Comparison of ENCODE assay signal across 9 mouse cellular contexts in the genomic region with DNA sequence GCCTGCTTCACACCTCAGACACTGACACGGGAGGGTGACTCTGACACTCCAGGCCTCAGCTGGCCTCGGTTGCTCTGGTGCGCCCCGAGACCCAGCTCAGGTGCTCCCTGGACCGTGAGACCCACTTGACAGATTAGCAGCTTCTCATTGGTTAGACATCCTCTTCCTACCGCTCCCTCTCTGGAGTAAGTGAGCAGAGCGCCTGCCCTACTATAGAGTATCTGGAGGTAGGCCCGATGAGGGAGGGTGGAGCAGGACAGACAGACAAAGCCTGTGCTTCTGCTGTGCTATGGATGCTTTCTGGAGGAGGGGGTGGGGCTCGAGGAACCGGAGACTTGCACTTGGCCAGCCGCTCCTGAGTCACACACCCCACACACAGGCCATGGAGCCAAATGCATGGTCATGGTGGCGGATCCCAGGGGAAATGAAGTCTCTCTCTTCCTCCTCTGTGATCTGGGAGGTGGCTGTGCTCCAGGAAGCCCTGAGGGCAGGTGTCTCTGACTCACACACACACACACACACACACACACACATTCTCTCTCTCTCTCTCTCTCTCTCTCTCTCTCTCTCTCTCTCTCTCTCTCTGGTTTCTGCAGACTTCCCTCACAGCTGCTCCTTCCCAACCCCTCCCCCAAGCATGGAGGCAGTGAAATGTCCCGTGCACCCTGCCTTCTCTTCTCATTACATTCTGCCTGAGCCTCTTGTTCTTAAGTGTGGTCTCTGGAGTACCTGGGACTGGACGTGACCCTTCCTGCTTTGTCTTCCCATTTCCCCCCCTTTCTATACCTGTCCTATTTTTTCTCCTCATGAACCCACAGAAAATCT. TPM values are rescaled to one million over a fixed set of nuclear protein-coding genes. Genes with fewer than 3 reads are reported as not detected.
DNase-seq lines count a peak whose midpoint lies in the region; ATAC-seq and TF ChIP-seq lines count a peak whose summit lies in the region.
"Had no signal": no experiment of that assay in that cellular context is flagged by ENCODE, and none has a peak within 500 bp of the region (broad histone marks: within the 10 kb centered on the region; RNA-seq: fewer than 3 reads in every experiment).

No protein-coding gene starts in this region.

- no peak for TF ChIP-seq CTCF in forebrain, postnatal 0 days (IDR thresholded peaks at IDR 0.05; ENCODE audit: low read depth)

- WGBS in forebrain, embryonic 10.5 days, result 75% methylated on average over 14 of the region's 14 CpGs
- 72% methylated on average over 14 of the region's 14 CpGs for WGBS in forebrain, postnatal 0 days
- WGBS in intestine, embryonic 15.5 days, result 61% methylated on average over 14 of the region's 14 CpGs
- WGBS in forebrain, embryonic 11.5 days, result 77% methylated on average over 14 of the region's 14 CpGs

- 0 out of 2 replicates have a peak, but pooled peaks cover 3% of the 10 kb centered on the region for H3K27me3 ChIP-seq in forebrain, embryonic 10.5 days (ENCODE audit: poor library complexity, severe bottlenecking)
- no peaks in the 10 kb centered on the region for H3K27me3 ChIP-seq in forebrain, postnatal 0 days (ENCODE audit: insufficient read depth, low read length)
- H3K27me3 ChIP-seq in intestine, embryonic 15.5 days (replicated peaks), result no peaks in the 10 kb centered on the region
- no peaks in the 10 kb centered on the region for H3K27me3 ChIP-seq in forebrain, embryonic 11.5 days (ENCODE audit: control insufficient read depth, insufficient read depth, low read length)

- 0 out of 2 replicates have a peak overlapping the region, but pooled peaks have one; percentile 22 for H3K27ac ChIP-seq in forebrain, embryonic 10.5 days
- H3K27ac ChIP-seq in forebrain, postnatal 0 days (ENCODE audit: low read depth, low read length), result no peak overlapping the region
- no peak overlapping the region for H3K27ac ChIP-seq in intestine, embryonic 15.5 days
- no peak overlapping the region for H3K27ac ChIP-seq in forebrain, embryonic 11.5 days (ENCODE audit: low read depth, low read length)

- ATAC-seq in forebrain, postnatal 0 days, result no peak
- ATAC-seq in intestine, embryonic 15.5 days, result peak; percentile 46
- ATAC-seq in forebrain, embryonic 11.5 days (replicated peaks; ENCODE audit: low FRiP score), result no peak

- H3K4me2 ChIP-seq in forebrain, postnatal 0 days (ENCODE audit: low read depth), result no peak overlapping the region
- no peak overlapping the region for H3K4me2 ChIP-seq in intestine, embryonic 15.5 days (replicated peaks)
- H3K4me2 ChIP-seq in forebrain, embryonic 11.5 days (ENCODE audit: low read depth, low read length, severe bottlenecking), result no peak overlapping the region

- no peaks in the 10 kb centered on the region for H3K36me3 ChIP-seq in forebrain, embryonic 10.5 days (replicated peaks)
- H3K36me3 ChIP-seq in forebrain, postnatal 0 days (ENCODE audit: insufficient read depth), result no peaks in the 10 kb centered on the region
- no peaks in the 10 kb centered on the region for H3K36me3 ChIP-seq in intestine, embryonic 15.5 days
- no peaks in the 10 kb centered on the region for H3K36me3 ChIP-seq in forebrain, embryonic 11.5 days (ENCODE audit: control insufficient read depth, insufficient read depth, low read length)

- no peaks in the 10 kb centered on the region for H3K9me3 ChIP-seq in forebrain, embryonic 10.5 days
- H3K9me3 ChIP-seq in forebrain, postnatal 0 days (ENCODE audit: low read length), result no peaks in the 10 kb centered on the region
- H3K9me3 ChIP-seq in intestine, embryonic 15.5 days, result no peaks in the 10 kb centered on the region
- no peaks in the 10 kb centered on the region for H3K9me3 ChIP-seq in forebrain, embryonic 11.5 days (ENCODE audit: control insufficient read depth, low read length)

- H3K4me3 ChIP-seq in forebrain, embryonic 10.5 days, result no peak overlapping the region
- H3K4me3 ChIP-seq in forebrain, postnatal 0 days (ENCODE audit: low read depth, low read length), result no peak overlapping the region
- H3K4me3 ChIP-seq in intestine, embryonic 15.5 days (replicated peaks), result no peak overlapping the region
- H3K4me3 ChIP-seq in forebrain, embryonic 11.5 days (ENCODE audit: low read depth, low read length), result no peak overlapping the region

- H3K4me1 ChIP-seq in forebrain, embryonic 10.5 days, result peaks cover 23% of the 10 kb centered on the region
- no peaks in the 10 kb centered on the region for H3K4me1 ChIP-seq in forebrain, postnatal 0 days (ENCODE audit: insufficient read depth)
- H3K4me1 ChIP-seq in intestine, embryonic 15.5 days (replicated peaks), result 0 out of 2 replicates have a peak, but pooled peaks cover 14% of the 10 kb centered on the region
- no peaks in the 10 kb centered on the region for H3K4me1 ChIP-seq in forebrain, embryonic 11.5 days (replicated peaks; ENCODE audit: control insufficient read depth, insufficient read depth, low read length)

- no peak overlapping the region for H3K9ac ChIP-seq in forebrain, postnatal 0 days
- no peak overlapping the region for H3K9ac ChIP-seq in intestine, embryonic 15.5 days
- H3K9ac ChIP-seq in forebrain, embryonic 11.5 days (ENCODE audit: low read length), result no peak overlapping the region

- DNase-seq in forebrain, embryonic 10.5 days (ENCODE audit: extremely low spot score, low spot score), result no peak
- no peak for DNase-seq in forebrain, postnatal 0 days
- DNase-seq in 3T3-L1 (ENCODE audit: low read depth, low spot score), result peak; percentile 97
- DNase-seq in fibroblast of lung, adult 2 months (ENCODE audit: low read depth), result peak; percentile 64
- DNase-seq in embryo, embryonic 11 days, result no peak
- no peak for DNase-seq in natural killer cell, adult 2 months (ENCODE audit: low spot score in 2 of 2)
- DNase-seq in forebrain, embryonic 11.5 days (ENCODE audit: low spot score), result no peak

RNA-seq across cellular contexts. Expression of a gene that starts 9.3 kb away (rescaled TPM):
- polyA plus RNA-seq in forebrain, embryonic 10.5 days (2016; fragmentation: Nextera tagmentation; extraction: Ambion mirVana), result 1.5 and 1.6 TPM in 2 replicates
- not detected in 2 replicates for total RNA-seq in forebrain, postnatal 0 days (2014; rRNA removed)
- polyA plus RNA-seq in forebrain, postnatal 0 days (2015; fragmentation: Nextera tagmentation; extraction: Ambion mirVana), result 0.15 and 0.22 TPM in 2 replicates
- polyA plus RNA-seq in intestine, embryonic 15.5 days (2015; fragmentation: Nextera tagmentation; extraction: Ambion mirVana), result 4.4 and 5.8 TPM in 2 replicates
- 1.0 and 1.7 TPM in 2 replicates for polyA plus RNA-seq in forebrain, embryonic 11.5 days (2014; fragmentation: Nextera tagmentation; extraction: Ambion mirVana)
- total RNA-seq: liver, adult 2 months had no signal
- polyA plus RNA-seq: liver, adult 2 months had no signal

RNA-seq across cellular contexts. Expression of a gene that starts 42.9 kb away (rescaled TPM):
- polyA plus RNA-seq in forebrain, embryonic 10.5 days (2016; fragmentation: Nextera tagmentation; extraction: Ambion mirVana), result 2.7 and 3.7 TPM in 2 replicates
- 8.6 and 8.9 TPM in 2 replicates for total RNA-seq in forebrain, postnatal 0 days (2014; rRNA removed)
- 8.3 and 9.0 TPM in 2 replicates for polyA plus RNA-seq in forebrain, postnatal 0 days (2015; fragmentation: Nextera tagmentation; extraction: Ambion mirVana)
- polyA plus RNA-seq in intestine, embryonic 15.5 days (2015; fragmentation: Nextera tagmentation; extraction: Ambion mirVana), result 4.5 and 4.6 TPM in 2 replicates
- 0.63 TPM in 1 of 2 replicates, not detected in the other for polyA plus RNA-seq in forebrain, embryonic 11.5 days (2014; fragmentation: Nextera tagmentation; extraction: Ambion mirVana)

Comparison
In these comparisons a context has a peak if more than half of its experiments do, and no peak if none do; other contexts are left out.
1. DNase-seq: peak in 3T3-L1 (single experiment) and fibroblast of lung, adult 2 months (single experiment); none in forebrain, embryonic 10.5 days (single experiment), forebrain, postnatal 0 days (single experiment), embryo, embryonic 11 days (single experiment), natural killer cell, adult 2 months (0 of 2) and forebrain, embryonic 11.5 days (single experiment).